Mouse (Mus musculus): ENCODE measurements around the gene Zfp536. TPM values are rescaled to one million over a fixed set of nuclear protein-coding genes. Genes with fewer than 3 reads are reported as not detected.

Zfp536 gene
- 10 to 100 TPM; 32.5 to 37.6 TPM for total RNA-seq (2021)

DNA sequence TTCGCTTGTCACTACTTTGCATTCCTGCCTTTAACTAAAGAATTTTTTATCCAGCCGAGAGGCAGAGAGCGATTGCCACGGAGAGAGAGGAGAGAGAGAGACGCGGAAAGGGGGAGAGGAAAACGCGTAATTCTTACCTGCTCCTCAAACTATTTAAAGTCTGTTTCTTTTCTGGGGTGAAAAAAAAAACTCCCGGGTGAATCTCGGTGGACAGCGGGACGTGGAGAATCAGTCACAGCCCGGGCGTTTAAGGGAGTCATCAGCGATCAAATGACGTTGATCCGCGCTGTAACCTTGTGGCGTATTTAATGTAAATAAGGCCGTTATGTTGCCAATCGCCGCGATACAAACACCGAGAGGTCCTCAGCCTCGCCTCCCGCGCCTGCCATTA, at the start of gene Zfp536:
TSS of gene Zfp536 (minus strand) at position 330 of the 391 bp plus-strand sequence.
- DNase-seq, result no peak
- intact Hi-C loops (cut with DNase I), result loop anchor here (5.0 kb wide), 1 partner anchor 396 kb away; no protein-coding TSS in a partner anchor

DNA sequence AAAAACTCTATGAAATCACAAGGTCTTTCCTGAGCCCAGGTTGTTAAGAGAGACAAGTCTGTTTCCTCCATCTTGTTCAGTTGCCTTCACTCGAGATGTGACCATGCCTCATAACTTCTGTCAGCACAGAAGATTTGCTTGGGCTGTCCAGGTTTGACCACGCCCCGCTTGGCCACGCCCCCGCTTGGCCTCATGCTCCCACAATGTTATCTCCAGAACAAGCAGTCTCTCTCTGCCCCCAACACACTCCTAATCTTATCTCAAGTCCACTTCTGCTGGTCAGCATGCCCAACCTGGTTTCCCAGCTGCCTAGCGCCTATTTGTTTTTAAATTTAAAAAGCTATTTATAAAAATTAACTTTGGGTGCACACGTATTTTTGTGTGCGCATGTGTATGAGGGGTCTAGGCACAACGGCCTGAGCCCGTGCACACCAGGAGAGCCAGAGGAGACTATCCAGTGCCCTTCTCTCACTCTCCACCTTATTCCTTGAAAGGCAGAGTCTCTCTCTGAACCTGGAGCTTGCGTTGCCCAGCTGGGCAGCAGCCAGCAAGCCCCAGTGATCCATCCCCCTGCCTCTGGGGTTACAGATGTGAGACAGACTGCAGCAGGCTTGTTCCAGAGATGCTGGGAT, 47.3 kb upstream of the Zfp536 start:
- intact Hi-C loops (cut with DNase I), result no loop called here
- DNase-seq, result no peak

DNA sequence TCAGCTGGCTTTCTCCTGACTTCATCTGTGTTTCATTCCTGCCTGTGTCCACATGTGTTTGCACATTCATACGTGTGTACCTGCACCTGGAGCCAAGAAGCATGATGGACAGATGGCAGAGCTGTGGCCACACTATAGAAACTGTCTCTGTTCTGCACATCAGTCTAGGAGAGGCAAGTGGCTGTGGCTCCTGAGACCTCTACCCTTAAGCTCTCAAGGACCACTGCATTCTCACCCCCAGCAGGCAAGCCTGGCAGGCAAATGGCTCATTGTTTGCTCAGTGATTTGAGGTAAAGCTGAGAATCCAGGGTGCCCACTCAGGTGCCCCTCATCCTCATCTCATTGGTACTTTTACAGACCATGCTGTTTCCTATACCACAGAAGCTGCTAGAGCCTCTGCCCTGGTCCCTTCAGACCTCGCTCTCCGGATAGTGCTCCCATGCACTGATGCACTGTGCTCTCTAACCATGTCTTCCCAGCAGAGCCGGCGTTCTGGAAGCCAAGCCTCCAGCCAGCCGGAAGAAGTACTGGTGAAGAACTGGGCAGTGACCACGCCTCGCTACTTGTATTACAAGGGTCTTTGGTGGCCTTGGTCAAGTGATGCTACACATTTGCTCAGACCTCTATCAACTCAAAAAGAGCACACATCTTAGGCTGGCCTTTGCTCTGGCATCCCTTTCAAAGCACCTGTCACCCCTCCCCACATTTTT, 45.3 kb upstream of the Zfp536 start:
- DNase-seq, result no peak
- intact Hi-C loops (cut with DNase I), result no loop called here

DNA sequence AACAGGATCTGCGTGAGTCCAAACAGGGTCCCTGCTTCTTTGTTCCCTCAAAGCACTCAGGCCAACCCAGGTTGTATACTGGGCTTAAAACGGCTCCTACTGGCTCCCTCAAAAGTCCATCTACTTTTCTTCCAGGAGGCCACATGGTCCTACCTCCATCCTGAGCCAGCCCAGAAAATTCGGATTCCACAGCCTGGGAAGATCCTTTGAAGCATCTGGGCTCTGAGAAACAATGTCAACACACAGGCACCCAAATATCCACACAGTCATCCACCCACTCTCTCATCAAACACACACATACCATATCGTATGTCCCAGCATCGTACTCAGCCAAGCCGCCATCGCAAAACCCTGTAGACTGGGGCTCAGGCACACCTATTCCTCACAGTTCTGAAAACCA, 43.5 kb upstream of the Zfp536 start:
- no peak for DNase-seq
- intact Hi-C loops (cut with DNase I), result no loop called here

DNA sequence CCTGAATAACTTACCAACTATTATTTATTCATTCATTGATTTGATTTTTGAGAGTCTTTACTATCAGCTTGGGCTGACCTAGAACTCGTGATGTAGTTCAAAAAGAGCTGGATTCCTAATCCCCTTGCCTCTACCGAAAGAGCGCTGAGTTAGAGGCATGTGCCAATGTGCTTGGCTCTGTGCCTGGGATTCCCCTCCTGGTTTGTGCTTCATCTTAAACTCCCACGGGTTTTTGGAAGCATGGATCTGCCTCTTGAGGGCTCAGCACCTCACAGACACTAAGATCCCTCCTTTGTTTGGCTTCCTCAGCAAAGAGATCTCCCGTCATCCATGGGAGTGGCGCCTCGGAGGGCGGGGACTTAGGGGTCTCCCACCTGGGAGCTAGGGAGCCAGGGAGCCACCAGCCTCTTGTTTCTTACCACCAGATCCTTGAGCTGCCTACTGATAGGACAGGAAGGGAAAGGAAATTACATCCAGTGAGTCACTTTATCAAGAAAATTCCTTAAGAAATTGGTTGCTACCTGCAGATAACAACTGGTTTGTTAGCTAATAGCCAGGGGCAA, 41.5 kb upstream of the Zfp536 start:
- DNase-seq, result no peak
- intact Hi-C loops (cut with DNase I), result no loop called here

DNA sequence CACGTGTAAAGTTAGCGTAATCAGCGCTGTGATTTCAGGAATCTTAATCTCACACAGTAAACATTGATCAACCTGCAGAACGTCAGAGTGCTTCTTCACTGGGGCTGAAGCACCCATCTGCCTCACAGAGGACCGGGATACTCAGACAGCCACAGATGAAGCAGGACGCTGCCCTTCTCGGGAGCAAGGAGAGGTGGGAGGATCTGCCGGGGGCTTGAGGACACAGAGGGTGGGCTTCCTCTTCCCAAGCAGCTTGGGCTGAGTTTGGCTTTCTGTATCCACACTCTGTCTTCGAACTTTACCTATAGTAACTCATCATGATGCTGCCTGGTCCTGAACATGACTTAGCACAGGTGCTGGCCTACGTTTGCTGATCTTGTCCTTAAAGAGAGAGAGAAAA, 40.2 kb upstream of the Zfp536 start:
- DNase-seq, result no peak
- intact Hi-C loops (cut with DNase I), result no loop called here

DNA sequence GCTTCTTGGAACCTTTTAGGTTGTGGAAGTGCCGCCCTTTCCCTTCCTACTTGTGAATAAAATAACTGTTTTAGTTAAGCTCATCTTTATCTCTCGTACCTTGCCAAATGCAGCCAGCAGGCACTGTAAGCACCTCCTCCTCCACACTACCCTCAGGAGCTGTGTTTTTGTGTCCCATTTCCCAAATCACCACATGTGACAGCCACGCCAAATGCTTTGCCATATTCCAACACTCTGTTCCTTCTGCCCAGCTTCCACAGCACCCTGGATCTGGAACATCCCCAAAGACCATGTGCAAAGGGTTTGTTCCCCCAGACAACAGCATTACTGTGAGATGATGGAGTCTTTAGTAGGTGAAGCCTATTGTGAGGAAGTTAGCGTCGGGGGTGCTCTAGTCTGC, 36.5 kb upstream of the Zfp536 start:
- intact Hi-C loops (cut with DNase I), result no loop called here
- no peak for DNase-seq

DNA sequence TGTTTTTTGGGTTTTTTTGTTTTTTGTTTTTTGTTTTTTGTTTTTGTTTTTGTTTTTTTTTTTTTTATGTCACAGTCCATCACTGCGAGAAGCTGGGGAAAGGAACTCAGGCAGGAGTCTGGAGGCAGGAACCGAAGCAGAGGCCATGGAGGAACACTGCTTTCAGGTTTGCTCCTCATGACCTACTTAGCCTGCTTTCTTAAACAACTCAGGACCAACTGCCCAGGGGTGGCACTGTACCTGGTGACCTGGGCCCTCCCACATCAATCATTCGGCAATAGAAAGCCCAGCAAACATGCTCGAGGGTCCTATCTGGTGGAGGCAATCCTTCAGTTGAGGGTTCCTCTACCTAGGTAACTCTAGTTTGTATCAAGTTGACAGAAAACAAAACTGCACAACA, 35.6 kb upstream of the Zfp536 start:
- DNase-seq, result no peak
- intact Hi-C loops (cut with DNase I), result no loop called here

DNA sequence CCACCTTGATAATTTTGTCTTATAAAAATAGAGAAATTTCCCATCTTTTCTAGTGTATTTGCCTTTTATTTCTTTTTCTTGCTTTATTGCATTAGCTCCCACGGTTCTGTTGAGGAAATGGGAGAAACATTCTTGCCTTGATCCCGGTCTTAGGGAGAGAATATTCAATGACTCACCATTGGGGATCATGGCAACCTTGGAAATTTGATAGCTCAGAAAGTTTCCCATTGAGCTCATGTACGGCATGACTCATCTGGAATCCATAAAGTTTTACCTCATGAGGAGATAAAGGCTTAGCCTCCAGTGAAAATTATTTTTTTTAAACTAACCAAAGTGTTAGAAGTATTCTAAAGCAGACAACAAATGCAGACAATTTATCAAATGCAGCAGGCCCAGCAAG, 27.7 kb upstream of the Zfp536 start:
- intact Hi-C loops (cut with DNase I), result no loop called here
- DNase-seq, result no peak

DNA sequence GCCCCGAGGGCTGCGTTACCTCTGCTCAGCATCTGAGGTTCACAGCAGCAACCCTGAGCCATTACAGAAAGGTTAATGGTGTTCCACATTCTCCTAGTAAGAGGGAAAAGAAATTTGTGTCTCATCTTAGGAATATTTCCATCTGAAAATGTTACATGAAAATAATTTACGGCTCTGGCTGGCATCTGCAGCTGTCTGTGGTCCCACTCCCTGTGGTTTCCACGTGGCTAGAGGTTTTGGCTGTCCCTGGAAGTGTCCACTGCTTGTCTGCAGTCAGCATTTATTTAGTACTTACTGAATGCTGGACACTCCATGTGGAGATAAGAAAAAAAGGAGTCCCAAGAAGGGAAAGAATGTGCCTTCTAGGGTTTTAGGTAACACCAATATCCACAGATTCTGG, 15.3 kb upstream of the Zfp536 start:
- intact Hi-C loops (cut with DNase I), result no loop called here
- no peak for DNase-seq

DNA sequence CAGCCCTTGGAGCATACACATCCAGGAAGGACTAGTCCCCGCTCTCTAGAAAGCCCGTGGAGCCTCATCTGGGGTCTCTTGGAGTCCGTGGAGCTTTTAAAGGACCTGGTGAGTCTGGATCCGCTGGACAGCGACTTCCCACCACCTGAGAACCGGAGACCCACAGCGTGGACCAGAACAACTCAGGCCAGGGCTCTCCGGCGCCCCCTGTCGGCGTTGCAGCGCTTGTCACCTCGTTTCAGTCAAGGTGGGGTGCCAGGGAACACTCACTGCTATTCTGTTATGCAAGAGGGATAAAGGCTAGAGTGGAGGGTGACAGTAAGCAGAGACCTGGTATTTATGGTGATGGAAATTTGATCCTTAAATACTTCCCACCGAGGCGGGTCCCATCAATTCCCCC, 2.1 kb upstream of the Zfp536 start:
- peak; percentile 81 for DNase-seq

DNA sequence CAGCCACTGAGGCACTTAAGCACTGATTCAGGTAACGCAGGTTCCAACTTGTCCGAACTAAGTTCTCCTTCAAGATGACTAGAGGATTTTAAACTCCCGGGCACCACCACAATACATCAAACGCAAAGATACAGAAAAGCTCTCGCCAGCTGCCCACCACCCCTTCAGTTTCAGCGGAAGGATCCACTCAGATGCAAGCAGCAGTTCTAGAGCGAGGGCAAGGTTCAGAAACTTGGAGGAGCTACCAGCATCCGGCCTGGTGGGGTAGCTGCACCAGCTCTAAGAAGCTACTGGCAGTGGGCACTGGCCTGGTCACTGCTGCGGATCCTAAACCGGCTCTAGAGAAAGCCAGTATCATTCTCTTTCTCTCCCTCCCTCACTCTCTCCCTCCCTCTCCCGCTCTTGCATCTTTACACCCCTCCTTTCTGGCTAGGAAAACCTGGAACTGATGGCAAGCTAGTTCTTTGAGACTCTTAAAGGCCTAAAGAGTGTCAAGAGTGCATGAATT, 1.1 kb upstream of the Zfp536 start:
- no peak for DNase-seq
- intact Hi-C loops (cut with DNase I), result loop anchor here (5.0 kb wide), 1 partner anchor 397 kb away; no protein-coding TSS in a partner anchor

More for the DNA sequence above, 2.1 kb upstream of the Zfp536 start:
- intact Hi-C loops (cut with DNase I), result no loop called here

DNA sequence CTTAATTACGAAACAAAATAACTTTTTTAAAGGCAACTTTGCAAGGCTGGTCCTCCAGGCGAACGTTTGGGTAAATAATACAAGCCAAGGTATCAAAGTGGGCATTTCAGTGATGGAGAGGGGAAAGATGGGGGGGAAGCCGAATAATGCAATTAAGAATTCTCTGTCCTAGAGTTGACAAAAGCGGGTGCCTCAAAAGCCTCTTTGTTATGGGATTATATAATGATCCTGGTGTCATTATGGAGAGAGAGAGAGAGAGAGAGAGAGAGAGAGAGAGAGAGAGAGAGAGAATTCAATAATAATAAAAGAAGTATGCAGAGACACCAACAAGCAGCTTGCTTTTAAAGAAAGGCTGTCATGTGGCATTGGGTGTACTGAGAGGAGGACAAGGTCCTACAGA, 465 bp upstream of the Zfp536 start:
- intact Hi-C loops (cut with DNase I), result loop anchor here (5.0 kb wide), 1 partner anchor 397 kb away; no protein-coding TSS in a partner anchor
- no peak for DNase-seq

DNA sequence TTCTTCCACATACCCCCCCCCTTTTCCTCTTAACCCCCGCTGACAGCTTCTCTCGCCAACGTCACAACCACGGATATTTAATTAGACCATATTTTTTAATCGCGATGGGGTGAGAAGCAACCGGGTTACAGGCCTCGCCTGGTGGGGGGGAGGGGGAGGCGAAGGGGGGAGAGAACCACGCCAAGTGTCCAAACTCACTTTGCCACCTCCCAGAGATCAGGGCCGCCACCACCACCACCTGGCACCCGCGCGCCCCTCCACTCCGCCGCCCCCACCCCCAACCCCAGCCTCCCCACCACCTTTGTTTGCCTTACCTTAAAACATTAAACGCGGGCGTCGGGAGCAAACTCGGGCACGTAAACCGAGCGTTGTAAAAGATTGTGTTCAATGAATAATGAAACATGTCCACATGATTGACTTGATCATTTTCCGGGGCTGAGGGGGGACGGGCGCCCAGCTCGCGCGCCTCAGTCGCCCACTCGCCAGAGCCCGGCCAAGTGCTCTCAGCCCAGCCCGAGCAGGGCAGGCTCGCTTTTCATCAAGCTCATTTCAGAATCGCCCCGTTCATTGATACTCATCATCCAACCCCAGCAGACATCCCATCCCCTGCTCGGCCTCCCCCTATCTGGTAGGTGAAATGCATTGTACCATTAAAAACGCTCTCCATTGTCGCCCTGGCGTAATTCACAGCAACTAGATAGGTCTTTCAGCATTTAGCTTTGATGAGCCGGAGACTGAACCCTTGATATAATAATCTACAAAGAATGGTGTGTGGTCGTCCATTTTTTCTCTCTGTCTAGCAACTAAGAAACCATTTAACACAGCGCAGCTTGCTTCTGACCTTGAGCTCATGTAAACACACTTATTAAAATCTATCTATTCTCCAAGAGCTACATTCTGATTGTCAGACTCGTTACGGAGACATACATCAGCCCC, 797 bp downstream of the Zfp536 start:
- intact Hi-C loops (cut with DNase I), result loop anchor here (5.0 kb wide), 1 partner anchor 395 kb away; no protein-coding TSS in a partner anchor
- peak; percentile 69 for DNase-seq

DNA sequence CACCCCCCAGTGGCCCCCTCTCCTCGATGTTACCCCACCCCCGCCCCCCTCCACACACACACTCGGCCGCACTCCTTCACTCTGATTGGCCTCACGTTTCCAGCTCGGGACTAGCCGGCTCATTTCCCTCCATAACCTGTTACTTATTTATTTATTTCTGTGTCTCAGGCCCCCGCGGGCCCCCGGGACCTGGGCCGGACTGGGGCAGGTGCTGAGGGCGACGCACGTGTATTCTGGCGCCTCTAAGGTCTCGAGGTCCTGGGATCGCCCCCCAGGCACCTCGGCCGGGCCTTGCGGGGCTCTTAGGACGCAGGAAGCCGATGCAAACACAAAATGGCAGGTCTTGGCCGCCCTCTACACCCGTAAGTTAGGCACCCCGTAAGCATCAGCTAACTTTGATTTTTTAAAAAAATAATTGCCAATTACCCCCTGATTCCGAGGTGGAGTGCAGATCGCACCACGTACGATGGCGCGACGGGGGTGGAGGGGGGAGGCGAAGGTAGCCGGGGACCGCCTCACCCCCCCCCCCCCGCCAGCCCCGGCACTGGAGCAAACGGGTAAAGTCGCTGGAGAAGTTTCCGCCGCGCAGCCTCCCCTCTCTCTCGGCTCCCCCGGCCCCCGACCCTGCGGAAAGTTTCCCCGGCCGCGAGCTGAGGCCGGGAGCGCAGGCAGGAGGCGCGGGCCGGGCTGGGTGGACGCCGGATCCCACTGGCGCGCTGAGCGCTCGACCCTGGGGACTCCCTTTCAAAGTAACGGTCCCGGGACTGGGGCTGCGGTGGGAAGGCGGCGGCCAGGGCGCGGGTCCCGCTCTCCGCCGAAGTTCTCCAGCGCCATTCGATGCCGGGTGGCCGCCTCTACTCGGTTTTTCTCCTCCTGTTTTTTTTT, 1.7 kb downstream of the Zfp536 start:
- peak; percentile 80 for DNase-seq
- intact Hi-C loops (cut with DNase I), result loop anchor here (5.0 kb wide), 1 partner anchor 394 kb away; no protein-coding TSS in a partner anchor

DNA sequence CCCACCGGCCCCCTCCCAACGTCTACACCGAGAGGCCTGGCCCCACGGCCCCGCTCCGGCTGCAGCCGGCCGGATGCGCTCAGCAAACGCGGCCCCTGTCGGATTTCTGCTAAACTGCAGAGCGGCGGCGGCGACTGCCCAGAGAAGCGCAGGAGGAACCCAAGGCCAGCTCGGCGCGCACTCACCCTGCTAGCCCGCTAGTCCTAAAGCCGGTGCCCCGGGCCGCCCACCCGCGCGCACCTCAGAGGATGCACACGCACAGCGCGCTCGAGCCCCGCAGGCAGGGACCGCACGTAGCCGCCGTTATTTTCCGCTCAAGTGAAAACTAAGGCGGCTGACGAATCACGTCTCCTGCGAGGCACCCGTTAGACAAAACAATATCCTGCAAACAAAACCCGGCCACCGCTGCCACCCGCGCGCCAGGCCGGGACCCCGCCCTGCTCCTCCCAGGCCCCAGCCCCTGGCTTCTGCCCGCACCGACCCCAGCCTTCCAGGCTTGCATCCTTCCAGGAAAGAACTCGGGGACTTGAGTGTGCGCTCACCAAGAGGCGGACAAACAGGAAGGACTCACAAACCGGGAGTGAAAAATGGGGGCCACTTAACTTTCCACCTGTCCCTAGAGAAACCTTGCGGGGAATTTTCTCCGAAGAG, 2.9 kb downstream of the Zfp536 start:
- intact Hi-C loops (cut with DNase I), result loop anchor here (5.0 kb wide), 1 partner anchor 393 kb away; no protein-coding TSS in a partner anchor
- DNase-seq, result peak; percentile 93

DNA sequence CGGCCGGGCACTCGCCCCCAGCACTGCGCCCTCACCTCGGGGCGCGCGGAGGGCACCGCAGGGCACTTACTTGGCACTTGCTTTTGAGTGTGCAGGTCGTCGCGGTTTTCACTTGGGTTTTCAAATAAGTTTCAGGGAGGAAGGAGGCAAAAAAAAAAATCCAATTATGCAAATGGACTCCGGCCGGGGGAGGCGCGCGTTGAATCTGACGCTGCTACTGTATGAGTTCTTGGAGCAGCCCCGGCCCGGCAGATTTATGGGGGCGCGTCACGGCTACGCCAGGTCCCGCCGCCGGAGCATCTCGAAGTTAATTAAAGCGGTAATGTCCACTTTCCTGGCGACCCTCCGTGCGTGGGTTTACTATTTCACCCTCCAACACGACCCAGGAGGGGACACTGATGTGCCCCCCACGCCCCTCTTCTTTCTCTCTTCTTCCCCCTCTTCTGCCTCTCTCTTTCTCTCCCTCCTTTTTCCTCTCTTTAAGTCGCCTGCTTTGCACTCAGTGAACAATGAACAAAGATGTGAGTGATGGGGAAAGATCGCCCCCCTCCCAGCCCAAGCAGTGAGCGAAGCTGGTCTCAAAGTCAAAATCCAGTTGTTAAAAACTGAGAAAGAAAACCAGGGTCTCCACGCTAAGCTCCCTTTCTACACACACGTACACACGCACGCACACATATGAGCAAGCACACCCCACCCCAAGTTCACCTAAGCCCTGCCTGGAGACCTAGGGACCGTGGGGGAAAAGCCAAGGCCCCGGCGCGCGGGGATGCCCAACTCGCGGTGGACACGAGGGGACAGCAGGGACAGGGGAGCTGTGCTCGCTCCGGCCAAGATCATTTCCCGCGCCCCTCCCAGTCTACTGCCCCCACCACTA, 3.7 kb downstream of the Zfp536 start:
- DNase-seq, result peak; percentile 67
- intact Hi-C loops (cut with DNase I), result loop anchor here (5.0 kb wide), 1 partner anchor 392 kb away; no protein-coding TSS in a partner anchor

DNA sequence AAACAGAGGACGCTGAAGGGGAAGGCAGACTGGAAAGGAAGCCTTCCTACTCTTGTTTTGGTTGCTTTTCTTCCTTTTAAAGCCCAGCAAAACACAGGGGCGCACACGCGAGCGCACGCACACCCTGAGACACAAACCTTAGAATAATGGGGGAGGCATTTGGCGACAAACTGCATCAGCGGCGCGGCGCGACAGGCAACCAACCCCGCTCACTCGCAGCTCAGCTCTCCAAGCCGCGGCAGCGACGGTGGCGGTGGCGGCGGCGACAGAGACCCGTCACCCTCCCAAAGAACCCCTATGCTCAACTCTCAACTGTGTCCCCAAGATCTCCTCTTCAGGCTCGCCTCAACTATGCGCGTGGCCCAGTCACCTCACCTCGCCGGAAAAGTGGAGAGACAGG, 4.4 kb downstream of the Zfp536 start:
- DNase-seq, result peak; percentile 32
- intact Hi-C loops (cut with DNase I), result no loop called here
